Mouse (Mus musculus) bone marrow macrophage, adult 2 months (primary cell): ENCODE measurements around the gene 4930407I10Rik. TPM values are rescaled to one million over a fixed set of nuclear protein-coding genes. Genes with fewer than 3 reads are reported as not detected.

Experiments
- H3K27ac ChIP-seq: 2 replicates; pipeline ENCODE4 v1.5.1; 2012; ENCODE audit warnings: low read depth, low read length; ENCODE audit not compliant: insufficient read depth
- H3K4me1 ChIP-seq: 2 replicates; pipeline ENCODE4 v1.6.1; 2012; ENCODE audit warnings: low read length; ENCODE audit not compliant: control insufficient read depth, insufficient read depth
- H3K4me3 ChIP-seq: 2 replicates; pipeline ENCODE4 v1.5.1; 2012; ENCODE audit warnings: mild to moderate bottlenecking, low read length, moderate library complexity; ENCODE audit not compliant: insufficient read depth
- CTCF ChIP-seq: IDR thresholded peaks from 2 replicates; pipeline ENCODE4 v1.5.1; 2012; ENCODE audit warnings: low read depth, mild to moderate bottlenecking, low read length, moderate library complexity
- POLR2A ChIP-seq: IDR thresholded peaks from 2 replicates; pipeline ENCODE4 v1.6.1; 2012; ENCODE audit warnings: mild to moderate bottlenecking, low read depth, low read length, borderline replicate concordance
- polyA plus RNA-seq: library from polyadenylated mRNA; stranded (reverse); fragments of >200 nt; gene quantifications from 2 replicates; pipeline ENCODE4 v1.2.4, GENCODE M21; 2012; ENCODE audit not compliant: missing spikeins, insufficient read depth, insufficient read length

The 4930407I10Rik gene
- polyA plus RNA-seq, 1 experiment: not detected

GRCm38 (mm10) chr15:82047080-82047883 is 11.7 kb upstream of the 4930407I10Rik start, which contains the start of gene Snu13:
Gene Snu13 (minus strand): TSS chr15:82047598.
- no peak; the same call in 1 of the 2 replicates for TF ChIP-seq POLR2A
- no peak for TF ChIP-seq CTCF
- peak within 1 kb of the TSS; percentile 54 for H3K27ac ChIP-seq
- peak within 1 kb of the TSS; percentile 91 for H3K4me3 ChIP-seq
- H3K4me1 ChIP-seq: peaks cover 9% of the 10 kb centered on the region

GRCm38 (mm10) chr15:82052544-82052943 is 6.4 kb upstream of the 4930407I10Rik start:
- Histone ChIP-seq H3K27ac (no peak overlapping the region), H3K4me3 (no peak overlapping the region), H3K4me1 (no peaks in the 10 kb centered on the region)
- no peak for TF ChIP-seq POLR2A
- TF ChIP-seq CTCF: no peak

DNA sequence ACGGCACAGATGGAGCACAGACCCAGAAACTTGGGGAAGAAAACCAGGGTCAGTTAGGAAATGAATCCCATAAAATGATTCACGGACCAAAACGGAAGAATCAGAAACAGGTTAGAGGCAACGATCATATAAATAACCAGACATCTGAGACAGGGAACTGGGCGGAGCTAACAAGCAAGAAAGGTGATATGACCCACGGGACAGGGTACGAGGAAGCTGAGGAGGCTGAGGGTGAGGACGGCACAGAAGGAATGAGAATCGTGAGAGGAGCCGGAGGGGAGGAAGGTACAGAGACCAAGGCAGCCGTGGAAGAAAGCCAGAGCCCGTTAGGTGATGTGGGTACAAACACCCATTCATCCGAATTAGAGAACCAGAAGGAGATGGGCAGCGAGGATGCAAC is 5.0 kb downstream of the 4930407I10Rik start:
- TF ChIP-seq CTCF: no peak
- TF ChIP-seq POLR2A: no peak
- no peaks in the 10 kb centered on the region for H3K4me1 ChIP-seq
- H3K4me3 ChIP-seq: no peak overlapping the region
- H3K27ac ChIP-seq: no peak overlapping the region

GRCm38 (mm10) chr15:82065511-82065910 is 6.6 kb downstream of the 4930407I10Rik start:
- H3K27ac ChIP-seq: no peak overlapping the region
- no peak for TF ChIP-seq POLR2A
- peak; percentile 88 for TF ChIP-seq CTCF
- no peak overlapping the region for H3K4me3 ChIP-seq
- no peaks in the 10 kb centered on the region for H3K4me1 ChIP-seq

- TF ChIP-seq CTCF: no peak
- TF ChIP-seq POLR2A: no peak
- Histone ChIP-seq H3K27ac (no peak within 1 kb of the TSS), H3K4me1 (no peaks in the 10 kb centered on the region), H3K4me3 (no peak within 1 kb of the TSS)
Measured at GRCm38 (mm10) chr15:82069898-82070297, 10.9 kb downstream of the 4930407I10Rik start, which contains the start of gene Mei1. Gene Mei1 (plus strand): TSS chr15:82069996.

DNA sequence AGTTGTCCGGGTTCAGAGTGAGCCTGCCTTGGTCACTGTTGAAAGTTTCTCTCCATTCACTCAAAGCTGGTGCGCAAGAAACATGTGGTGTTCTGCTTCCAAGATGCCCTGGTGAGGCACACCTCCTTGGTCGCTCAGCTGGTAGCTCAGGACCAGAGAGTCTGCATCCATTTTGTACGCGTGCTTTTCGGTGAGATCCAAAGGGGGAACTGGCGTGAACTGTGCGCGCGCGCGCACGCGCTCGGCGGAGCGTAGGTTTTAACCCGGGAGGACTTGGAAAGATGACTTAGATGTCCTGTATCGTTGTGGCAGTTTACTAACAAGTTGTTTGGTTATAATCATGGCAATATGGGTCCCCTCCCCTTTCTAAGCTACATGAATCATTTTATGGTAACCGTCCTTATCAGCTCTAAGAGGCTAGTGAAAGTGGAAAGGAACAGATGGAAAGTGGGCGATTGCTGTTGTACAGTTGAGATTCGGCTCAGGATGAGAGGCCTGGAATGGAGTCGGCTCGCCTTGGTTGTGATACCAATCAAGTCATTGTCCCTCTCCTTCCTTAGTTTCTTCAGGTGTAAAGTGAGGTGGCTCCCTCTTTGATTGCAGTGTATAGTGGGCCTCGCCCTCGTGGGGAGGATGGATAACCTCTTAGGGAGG is 13.0 kb downstream of the 4930407I10Rik start:
- no peak overlapping the region for H3K27ac ChIP-seq
- no peak overlapping the region for H3K4me3 ChIP-seq
- TF ChIP-seq POLR2A (no peak), CTCF (no peak)
- H3K4me1 ChIP-seq: no peaks in the 10 kb centered on the region

DNA sequence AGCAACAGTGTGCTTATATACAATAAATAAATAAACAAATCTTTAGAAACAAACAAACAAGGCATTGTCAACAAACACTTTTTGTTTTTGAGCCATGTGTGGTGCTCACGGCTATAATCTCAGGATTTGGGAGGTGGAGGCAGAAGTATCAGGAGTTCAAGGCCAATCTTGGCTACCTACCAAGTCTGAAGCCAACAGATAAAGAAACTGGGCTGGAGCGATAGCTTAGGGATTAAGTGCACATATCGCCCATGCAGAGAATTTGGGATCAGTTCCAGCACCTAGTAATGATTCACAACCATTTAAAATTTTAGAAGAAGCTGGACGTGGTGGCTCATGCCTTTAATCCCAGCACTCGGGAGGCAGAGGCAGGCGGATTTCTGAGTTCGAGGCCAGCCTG is 14.5 kb downstream of the 4930407I10Rik start:
- TF ChIP-seq POLR2A (no peak), CTCF (no peak)
- H3K4me1 ChIP-seq: no peaks in the 10 kb centered on the region
- H3K4me3 ChIP-seq: no peak overlapping the region
- no peak overlapping the region for H3K27ac ChIP-seq

GRCm38 (mm10) chr15:82079883-82080282 is 20.9 kb downstream of the 4930407I10Rik start:
- H3K27ac ChIP-seq: no peak overlapping the region
- TF ChIP-seq CTCF (no peak), POLR2A (no peak)
- H3K4me1 ChIP-seq: no peaks in the 10 kb centered on the region
- no peak overlapping the region for H3K4me3 ChIP-seq

DNA sequence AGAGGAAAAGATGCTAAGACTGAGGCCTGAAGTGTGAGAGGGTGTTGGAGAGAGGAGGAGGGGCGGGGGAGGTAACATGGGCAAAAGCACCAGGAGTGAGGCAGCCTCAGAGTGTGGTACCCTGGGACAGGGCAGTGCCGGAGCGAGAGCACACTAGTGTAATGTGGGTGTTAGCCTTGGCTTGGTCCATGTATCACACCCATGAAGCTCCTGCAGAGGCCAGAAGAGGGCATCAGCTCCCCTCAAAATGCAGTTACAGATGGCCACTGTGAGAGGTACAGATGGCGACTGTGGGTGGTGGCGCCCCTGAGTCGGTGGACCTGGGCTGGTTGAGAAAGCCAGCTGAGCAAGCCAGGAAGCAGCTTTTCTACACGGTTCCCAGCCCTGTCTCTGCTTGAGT is 22.2 kb downstream of the 4930407I10Rik start:
- TF ChIP-seq POLR2A: no peak
- TF ChIP-seq CTCF: peak; percentile 54
- H3K27ac ChIP-seq: no peak overlapping the region

GRCm38 (mm10) chr15:82085606-82086005 is 26.7 kb downstream of the 4930407I10Rik start:
- no peak overlapping the region for H3K4me3 ChIP-seq
- no peaks in the 10 kb centered on the region for H3K4me1 ChIP-seq
- no peak overlapping the region for H3K27ac ChIP-seq

More for the DNA sequence above, 22.2 kb downstream of the 4930407I10Rik start:
- Histone ChIP-seq H3K4me1 (no peaks in the 10 kb centered on the region), H3K4me3 (no peak overlapping the region)

More at GRCm38 (mm10) chr15:82085606-82086005, 26.7 kb downstream of the 4930407I10Rik start:
- no peak for TF ChIP-seq CTCF
- TF ChIP-seq POLR2A: no peak
